Mouse (Mus musculus) spleen, postnatal 10 days (tissue): ENCODE measurements around the gene Mturn.
A peak's percentile ranks its signal among the peaks of the same experiment; 100 is the strongest.

Experiments used
- DNase-seq, 2 experiments: peaks; one replicate each; pipeline ENCODE4 v3.0.0; 2021 to 2022; ENCODE audit warnings: low spot score in 2 of 2

Gene Mturn

GRCm38 (mm10) chr6:54698691-54699476 lies 17.5 kb downstream of the Mturn start:
- peak in 1 of 2 experiments; percentile 31 for DNase-seq

- DNase-seq = peak; percentile 62 to 79
Measured at GRCm38 (mm10) chr6:54699477-54700056, 18.1 kb downstream of the Mturn start.

GRCm38 (mm10) chr6:54700516-54700915 lies 19.1 kb downstream of the Mturn start:
- DNase-seq = peak in 1 of 2 experiments; percentile 5

GRCm38 (mm10) chr6:54701901-54702300 lies 20.5 kb downstream of the Mturn start:
- DNase-seq = peak in 1 of 2 experiments; percentile 10

GRCm38 (mm10) chr6:54703633-54704538 lies 22.5 kb downstream of the Mturn start:
- DNase-seq = no peak

GRCm38 (mm10) chr6:54704539-54704845 lies 23.1 kb downstream of the Mturn start:
- DNase-seq = no peak

- DNase-seq = no peak
Measured at GRCm38 (mm10) chr6:54704847-54705246, 23.4 kb downstream of the Mturn start.

GRCm38 (mm10) chr6:54705387-54705909 lies 24.0 kb downstream of the Mturn start:
- DNase-seq = peak in 1 of 2 experiments; percentile 64

- no peak for DNase-seq
Measured at GRCm38 (mm10) chr6:54706099-54706498, 24.7 kb downstream of the Mturn start.

GRCm38 (mm10) chr6:54706611-54707172 lies 25.3 kb downstream of the Mturn start:
- DNase-seq = no peak

GRCm38 (mm10) chr6:54708646-54709045 lies 27.2 kb downstream of the Mturn start:
- DNase-seq = no peak

- DNase-seq = peak in 1 of 2 experiments; percentile 24
Measured at GRCm38 (mm10) chr6:54715697-54716096, 34.3 kb downstream of the Mturn start.

GRCm38 (mm10) chr6:54718779-54719685 lies 37.6 kb downstream of the Mturn start:
- peak in 1 of 2 experiments; percentile 32 for DNase-seq

- DNase-seq = peak in 1 of 2 experiments; percentile 37
Measured at GRCm38 (mm10) chr6:54719686-54720310, 38.4 kb downstream of the Mturn start.

GRCm38 (mm10) chr6:54720512-54721251 lies 39.3 kb downstream of the Mturn start:
- no peak for DNase-seq

- no peak for DNase-seq
Measured at GRCm38 (mm10) chr6:54721252-54721635, 39.8 kb downstream of the Mturn start.

GRCm38 (mm10) chr6:54726309-54726708 lies 44.9 kb downstream of the Mturn start:
- no peak for DNase-seq

GRCm38 (mm10) chr6:54726796-54727195 lies 45.4 kb downstream of the Mturn start:
- no peak for DNase-seq

GRCm38 (mm10) chr6:54727416-54727815 lies 46.0 kb downstream of the Mturn start:
- no peak for DNase-seq
